Mouse (Mus musculus): ENCODE results near the gene Gid8.
A peak's percentile ranks its signal among the peaks of the same experiment; 100 is the strongest.
"Not testable (repeated sequence)": the region's sequence is repeated elsewhere in the genome, so short reads cannot be mapped to it uniquely, and the experiment has no call there.

Gene Gid8

GRCm38 (mm10) chr2:180710276-180711155 lies 599 bp downstream of the Gid8 start:
- no peak for DNase-seq (ENCODE audit: low read depth, low spot score)

GRCm38 (mm10) chr2:180711527-180711926 lies 1.6 kb downstream of the Gid8 start:
- DNase-seq (ENCODE audit: low read depth, low spot score), result no peak

- no peak for DNase-seq (ENCODE audit: low read depth, low spot score)
These were observed 2.2 kb downstream of the Gid8 start for GRCm38 (mm10) chr2:180712037-180712689.

GRCm38 (mm10) chr2:180722748-180723147 lies 12.8 kb downstream of the Gid8 start:
- not testable (repeated sequence) for DNase-seq (ENCODE audit: low read depth, low spot score)

GRCm38 (mm10) chr2:180723865-180724264 lies 13.9 kb downstream of the Gid8 start:
- no peak for DNase-seq (ENCODE audit: low read depth, low spot score)

GRCm38 (mm10) chr2:180724585-180725413 lies 14.9 kb downstream of the Gid8 start, which contains the start of gene Slc17a9:
Gene Slc17a9, plus strand, starts transcription at chr2:180725263.
- DNase-seq (ENCODE audit: low read depth, low spot score), result no peak

- no peak for DNase-seq (ENCODE audit: low read depth, low spot score)
These were observed 15.5 kb downstream of the Gid8 start for GRCm38 (mm10) chr2:180725414-180725778.

- DNase-seq (ENCODE audit: low read depth, low spot score), result no peak
These were observed 16.1 kb downstream of the Gid8 start for GRCm38 (mm10) chr2:180725856-180726629.

GRCm38 (mm10) chr2:180726658-180727442 lies 16.9 kb downstream of the Gid8 start:
- DNase-seq (ENCODE audit: low read depth, low spot score), result no peak

- DNase-seq (ENCODE audit: low read depth, low spot score), result no peak
These were observed 17.7 kb downstream of the Gid8 start for GRCm38 (mm10) chr2:180727613-180728021.

GRCm38 (mm10) chr2:180731036-180731435 lies 21.1 kb downstream of the Gid8 start:
- DNase-seq (ENCODE audit: low read depth, low spot score), result no peak

- no peak for DNase-seq (ENCODE audit: low read depth, low spot score)
These were observed 22.1 kb downstream of the Gid8 start for GRCm38 (mm10) chr2:180731984-180732383.

- no peak for DNase-seq (ENCODE audit: low read depth, low spot score)
These were observed 25.3 kb downstream of the Gid8 start for GRCm38 (mm10) chr2:180735232-180735631.

- DNase-seq (ENCODE audit: low read depth, low spot score), result no peak
These were observed 28.1 kb downstream of the Gid8 start for GRCm38 (mm10) chr2:180737984-180738383.

GRCm38 (mm10) chr2:180740349-180740748 lies 30.4 kb downstream of the Gid8 start:
- no peak for DNase-seq (ENCODE audit: low read depth, low spot score)

GRCm38 (mm10) chr2:180741421-180741820 lies 31.5 kb downstream of the Gid8 start:
- DNase-seq (ENCODE audit: low read depth, low spot score), result no peak

GRCm38 (mm10) chr2:180742820-180743219 lies 32.9 kb downstream of the Gid8 start:
- DNase-seq (ENCODE audit: low read depth, low spot score), result no peak

- DNase-seq (ENCODE audit: low read depth, low spot score), result no peak
These were observed 33.4 kb downstream of the Gid8 start for GRCm38 (mm10) chr2:180743321-180743720.

GRCm38 (mm10) chr2:180745248-180745927 lies 35.5 kb downstream of the Gid8 start:
- DNase-seq (ENCODE audit: low read depth, low spot score), result peak; percentile 88

All from forelimb bud, embryonic 11.5 days (tissue).